Mouse (Mus musculus) hindbrain, embryonic 13.5 days (tissue): ENCODE measurements at regions not wholly inside any gene's neighbourhood (a gene's known extent, or its start where the extent isn't known, plus 50 kb on each side); places are given as distances from the start of the nearest gene placed in this dataset.

Experiments
- ATAC-seq: fragments of 200-750 bp; cut with Nextera tagmentation; 2 replicates; pipeline ENCODE4 v1.8.0; 2017; ENCODE audit warnings: moderate TSS enrichment; ENCODE audit not compliant: low FRiP score
- H3K27ac ChIP-seq: fragments of 300-500 bp; sonication (generic); 2 replicates; pipeline ENCODE4 v1.5.1; 2015; ENCODE audit warnings: inconsistent platforms, mild to moderate bottlenecking, moderate library complexity
- H3K27me3 ChIP-seq: fragments of 300-500 bp; sonication (generic); 2 replicates; pipeline ENCODE4 v1.6.1; 2015; ENCODE audit warnings: mild to moderate bottlenecking, inconsistent platforms
- H3K36me3 ChIP-seq: fragments of 300-500 bp; sonication (generic); 2 replicates; pipeline ENCODE4 v1.6.1; 2015; ENCODE audit warnings: mild to moderate bottlenecking, inconsistent platforms
- H3K4me1 ChIP-seq: fragments of 300-500 bp; sonication (generic); replicated peaks from 2 replicates; pipeline ENCODE4 v1.6.1; 2015; ENCODE audit warnings: inconsistent platforms
- H3K4me2 ChIP-seq: fragments of 300-500 bp; sonication (generic); 2 replicates; pipeline ENCODE4 v1.6.1; 2015; ENCODE audit warnings: inconsistent platforms, mild to moderate bottlenecking, moderate library complexity
- H3K4me3 ChIP-seq: fragments of 300-500 bp; sonication (generic); 2 replicates; pipeline ENCODE4 v1.5.1; 2015; ENCODE audit warnings: mild to moderate bottlenecking, inconsistent platforms
- H3K9ac ChIP-seq: fragments of 300-500 bp; sonication (generic); 2 replicates; pipeline ENCODE4 v1.6.1; 2015; ENCODE audit warnings: mild to moderate bottlenecking, inconsistent platforms
- H3K9me3 ChIP-seq: fragments of 300-500 bp; sonication (generic); 2 replicates; pipeline ENCODE4 v1.6.1; 2016; ENCODE audit warnings: inconsistent platforms
- WGBS: fragments of 180-500 bp; shearing (Covaris S2); methylation state at CpG from one replicate; pipeline ENCODE4 v1.1.7; 2015; 5-methylcytosine and 5-hydroxymethylcytosine counted together

GRCm38 (mm10) chr8:36365945-36366344 is 600.4 kb downstream of the Gm19410 start:
- 74% methylated on average over 2 of the region's 2 CpGs for WGBS
- no peaks in the 10 kb centered on the region for H3K36me3 ChIP-seq
- no peaks in the 10 kb centered on the region for H3K9me3 ChIP-seq
- H3K27me3 ChIP-seq, result no peaks in the 10 kb centered on the region
- H3K9ac ChIP-seq, result no peak overlapping the region
- H3K4me1 ChIP-seq, result 0 out of 2 replicates have a peak, but pooled peaks cover 3% of the 10 kb centered on the region
- no peak for ATAC-seq
- H3K4me3 ChIP-seq, result no peak overlapping the region
- H3K4me2 ChIP-seq, result no peak overlapping the region
- no peak overlapping the region for H3K27ac ChIP-seq

- Histone ChIP-seq H3K4me2 (no peak overlapping the region), H3K27me3 (no peaks in the 10 kb centered on the region), H3K4me1 (0 out of 2 replicates have a peak, but pooled peaks cover 2% of the 10 kb centered on the region), H3K9me3 (no peaks in the 10 kb centered on the region), H3K9ac (no peak overlapping the region), H3K4me3 (no peak overlapping the region), H3K27ac (no peak overlapping the region), H3K36me3 (no peaks in the 10 kb centered on the region)
- no peak for ATAC-seq
- 78% methylated on average over 5 of the region's 5 CpGs for WGBS
Measured at GRCm38 (mm10) chr8:36376579-36377350, 611.2 kb downstream of the Gm19410 start.

- WGBS, result 88% methylated on average over 9 of the region's 9 CpGs
- no peaks in the 10 kb centered on the region for H3K4me1 ChIP-seq
- H3K9me3 ChIP-seq, result no peaks in the 10 kb centered on the region
- no peak overlapping the region for H3K4me3 ChIP-seq
- no peak overlapping the region for H3K27ac ChIP-seq
- no peaks in the 10 kb centered on the region for H3K27me3 ChIP-seq
- H3K4me2 ChIP-seq, result no peak overlapping the region
- H3K36me3 ChIP-seq, result no peaks in the 10 kb centered on the region
- no peak for ATAC-seq
- no peak overlapping the region for H3K9ac ChIP-seq
Measured at GRCm38 (mm10) chr8:36394487-36394886, 598.9 kb upstream of the AI429214 start.

GRCm38 (mm10) chr8:36396493-36396892 is 596.9 kb upstream of the AI429214 start:
- H3K36me3 ChIP-seq, result no peaks in the 10 kb centered on the region
- no peak for ATAC-seq
- H3K4me1 ChIP-seq, result no peaks in the 10 kb centered on the region
- no peak overlapping the region for H3K27ac ChIP-seq
- no peak overlapping the region for H3K4me2 ChIP-seq
- 82% methylated on average over 1 of the region's 1 CpGs for WGBS
- no peak overlapping the region for H3K4me3 ChIP-seq
- no peak overlapping the region for H3K9ac ChIP-seq
- no peaks in the 10 kb centered on the region for H3K9me3 ChIP-seq
- no peaks in the 10 kb centered on the region for H3K27me3 ChIP-seq

- Histone ChIP-seq H3K27ac (no peak overlapping the region), H3K4me2 (no peak overlapping the region), H3K4me3 (no peak overlapping the region), H3K36me3 (no peaks in the 10 kb centered on the region), H3K9ac (no peak overlapping the region), H3K27me3 (no peaks in the 10 kb centered on the region), H3K4me1 (no peaks in the 10 kb centered on the region), H3K9me3 (0 out of 2 replicates have a peak, but pooled peaks cover 7% of the 10 kb centered on the region)
- no peak for ATAC-seq
- WGBS, result 81% methylated on average over 2 of the region's 2 CpGs
Measured at GRCm38 (mm10) chr8:36406706-36407105, 586.7 kb upstream of the AI429214 start.
